Mouse (Mus musculus) midbrain, embryonic 14.5 days (tissue): ENCODE results near the gene Gjb5. TPM values are rescaled to one million over a fixed set of nuclear protein-coding genes. Genes with fewer than 3 reads are reported as not detected.

Experiments
- ATAC-seq: fragments of 200-750 bp; cut with Nextera tagmentation; 2 replicates; pipeline ENCODE4 v1.8.0; 2017; ENCODE audit warnings: moderate number of reproducible peaks, moderate library complexity; ENCODE audit not compliant: low FRiP score, low TSS enrichment
- DNase-seq: peaks from one replicate; pipeline ENCODE4 v3.0.0-alpha.2; 2015
- H3K27ac ChIP-seq: fragments of 300-500 bp; sonication (generic); replicated peaks from 2 replicates; pipeline ENCODE4 v1.5.1; 2014; ENCODE audit warnings: mild to moderate bottlenecking, low read depth, low read length, moderate library complexity
- H3K27me3 ChIP-seq: fragments of 300-500 bp; sonication (generic); 2 replicates; pipeline ENCODE4 v1.6.1; 2014; ENCODE audit warnings: low read length, control low read depth, mixed read lengths; ENCODE audit not compliant: control insufficient read depth, insufficient read depth
- H3K36me3 ChIP-seq: fragments of 300-500 bp; sonication (generic); 2 replicates; pipeline ENCODE4 v1.6.1; 2014; ENCODE audit warnings: low read length, control low read depth; ENCODE audit not compliant: control insufficient read depth, insufficient read depth
- H3K4me1 ChIP-seq: fragments of 300-500 bp; sonication (generic); 2 replicates; pipeline ENCODE4 v1.6.1; 2014; ENCODE audit warnings: mild to moderate bottlenecking, antibody characterized with exemption, low read length, control low read depth; ENCODE audit not compliant: control insufficient read depth, insufficient read depth
- H3K4me2 ChIP-seq: fragments of 300-500 bp; sonication (generic); 2 replicates; pipeline ENCODE4 v1.6.1; 2014; ENCODE audit warnings: mild to moderate bottlenecking, low read length, moderate library complexity
- H3K4me3 ChIP-seq: fragments of 300-500 bp; sonication (generic); replicated peaks from 2 replicates; pipeline ENCODE4 v1.5.1; 2014; ENCODE audit warnings: low read depth, low read length
- H3K9ac ChIP-seq: fragments of 300-500 bp; sonication (generic); replicated peaks from 2 replicates; pipeline ENCODE4 v1.6.1; 2014; ENCODE audit warnings: mild to moderate bottlenecking, low read length, moderate library complexity
- H3K9me3 ChIP-seq: fragments of 300-500 bp; sonication (generic); 2 replicates; pipeline ENCODE4 v1.6.1; 2016; ENCODE audit warnings: low read length, control low read depth, mixed read lengths; ENCODE audit not compliant: control insufficient read depth
- WGBS: fragments of 180-500 bp; shearing (Covaris S2); extraction: QIAGEN DNeasy Blood & Tissue Kit; methylation state at CpG from one replicate; pipeline ENCODE4 v1.1.7; 2014; 5-methylcytosine and 5-hydroxymethylcytosine counted together
- polyA plus RNA-seq: library from polyadenylated mRNA; unstranded; fragments of >200 nt; fragmentation: Nextera tagmentation; extraction: Ambion mirVana; gene quantifications from 2 replicates; pipeline ENCODE4 v1.2.1, GENCODE M21; 2014

Gene Gjb5
- polyA plus RNA-seq, result not detected in 2 replicates

DNA sequence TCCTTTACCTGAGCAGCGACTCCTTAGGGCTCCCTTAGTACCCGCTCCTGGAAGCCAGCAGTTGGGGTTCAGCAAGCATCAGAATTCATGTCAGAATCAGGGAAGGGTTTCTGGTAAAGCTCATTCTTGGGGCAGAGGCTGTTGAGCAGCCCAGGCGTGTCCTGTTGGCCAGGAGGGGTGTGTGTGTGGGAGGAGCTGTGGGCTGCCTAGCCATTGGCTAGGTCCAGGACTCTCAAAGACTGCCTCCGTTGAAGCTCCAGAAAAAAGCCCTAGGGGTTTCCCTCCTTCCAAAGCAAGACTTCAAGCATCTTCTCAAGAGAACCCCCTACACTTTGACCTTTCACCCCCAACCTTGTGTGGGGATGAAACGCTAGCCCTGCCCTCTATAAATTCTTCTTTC lies at the start of gene Gjb5:
Gene Gjb5, minus strand, starts transcription at position 164 of the 400 bp plus-strand sequence.
- DNase-seq (no peak), ATAC-seq (no peak)
- Histone ChIP-seq H3K4me2 (no peak within 1 kb of the TSS), H3K27me3 (no peaks in the 10 kb centered on the region), H3K27ac (no peak within 1 kb of the TSS), H3K36me3 (no peaks in the 10 kb centered on the region), H3K9me3 (no peaks in the 10 kb centered on the region), H3K9ac (no peak within 1 kb of the TSS), H3K4me3 (no peak within 1 kb of the TSS), H3K4me1 (0 out of 2 replicates have a peak, but pooled peaks cover 3% of the 10 kb centered on the region)
- WGBS, result 28% methylated on average over 5 of the region's 5 CpGs

DNA sequence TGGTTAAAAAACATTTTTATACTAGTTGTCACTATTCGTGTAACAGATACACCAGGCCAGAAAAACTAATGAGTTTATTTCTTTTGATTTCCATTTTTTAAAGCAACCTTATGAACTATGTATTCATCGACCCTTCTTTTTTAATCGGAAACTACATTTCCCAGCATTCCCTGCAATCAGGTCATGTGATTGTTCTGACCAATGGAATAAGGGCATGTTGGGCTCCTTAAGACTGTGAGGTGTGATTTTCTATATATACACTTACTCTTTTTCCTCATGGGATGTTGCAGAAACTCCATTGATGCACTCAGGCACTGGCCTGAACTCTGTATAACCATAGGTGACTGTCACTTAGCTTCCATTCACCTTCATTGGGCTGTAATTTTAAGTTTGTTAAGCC lies 44.6 kb upstream of the Gjb5 start:
- no peaks in the 10 kb centered on the region for H3K36me3 ChIP-seq
- H3K27ac ChIP-seq, result no peak overlapping the region
- H3K9ac ChIP-seq, result no peak overlapping the region
- 56% methylated on average over 3 of the region's 3 CpGs for WGBS
- no peak overlapping the region for H3K4me2 ChIP-seq
- 0 out of 2 replicates have a peak, but pooled peaks cover 3% of the 10 kb centered on the region for H3K4me1 ChIP-seq
- no peak for ATAC-seq
- no peak overlapping the region for H3K4me3 ChIP-seq
- DNase-seq, result peak; percentile 81
- no peaks in the 10 kb centered on the region for H3K9me3 ChIP-seq
- H3K27me3 ChIP-seq, result no peaks in the 10 kb centered on the region

DNA sequence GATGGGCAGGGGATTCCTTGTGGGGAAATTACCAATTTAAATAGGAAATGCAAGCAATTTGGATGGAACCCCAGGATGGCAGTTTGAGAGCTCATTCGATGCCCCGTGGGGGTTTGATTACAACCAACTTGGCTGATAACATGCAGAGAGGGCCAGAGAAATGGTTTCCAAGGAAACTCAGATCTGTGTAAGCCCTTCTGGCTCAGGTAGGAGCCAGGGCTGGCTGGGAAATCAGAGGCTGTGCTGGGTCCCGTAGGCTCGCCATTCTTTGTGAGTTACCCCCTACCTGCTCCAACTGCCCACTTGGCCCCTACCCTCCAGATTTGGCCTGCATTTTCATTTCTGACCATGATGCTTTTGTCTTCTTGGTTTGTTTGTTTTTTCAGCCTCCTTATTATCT lies 44.2 kb upstream of the Gjb5 start:
- Histone ChIP-seq H3K4me1 (0 out of 2 replicates have a peak, but pooled peaks cover 3% of the 10 kb centered on the region), H3K36me3 (no peaks in the 10 kb centered on the region), H3K9ac (no peak overlapping the region), H3K27me3 (no peaks in the 10 kb centered on the region), H3K9me3 (no peaks in the 10 kb centered on the region), H3K4me3 (no peak overlapping the region), H3K4me2 (no peak overlapping the region), H3K27ac (no peak overlapping the region)
- WGBS, result 85% methylated on average over 4 of the region's 4 CpGs
- DNase-seq, result peak; percentile 35
- ATAC-seq, result no peak

DNA sequence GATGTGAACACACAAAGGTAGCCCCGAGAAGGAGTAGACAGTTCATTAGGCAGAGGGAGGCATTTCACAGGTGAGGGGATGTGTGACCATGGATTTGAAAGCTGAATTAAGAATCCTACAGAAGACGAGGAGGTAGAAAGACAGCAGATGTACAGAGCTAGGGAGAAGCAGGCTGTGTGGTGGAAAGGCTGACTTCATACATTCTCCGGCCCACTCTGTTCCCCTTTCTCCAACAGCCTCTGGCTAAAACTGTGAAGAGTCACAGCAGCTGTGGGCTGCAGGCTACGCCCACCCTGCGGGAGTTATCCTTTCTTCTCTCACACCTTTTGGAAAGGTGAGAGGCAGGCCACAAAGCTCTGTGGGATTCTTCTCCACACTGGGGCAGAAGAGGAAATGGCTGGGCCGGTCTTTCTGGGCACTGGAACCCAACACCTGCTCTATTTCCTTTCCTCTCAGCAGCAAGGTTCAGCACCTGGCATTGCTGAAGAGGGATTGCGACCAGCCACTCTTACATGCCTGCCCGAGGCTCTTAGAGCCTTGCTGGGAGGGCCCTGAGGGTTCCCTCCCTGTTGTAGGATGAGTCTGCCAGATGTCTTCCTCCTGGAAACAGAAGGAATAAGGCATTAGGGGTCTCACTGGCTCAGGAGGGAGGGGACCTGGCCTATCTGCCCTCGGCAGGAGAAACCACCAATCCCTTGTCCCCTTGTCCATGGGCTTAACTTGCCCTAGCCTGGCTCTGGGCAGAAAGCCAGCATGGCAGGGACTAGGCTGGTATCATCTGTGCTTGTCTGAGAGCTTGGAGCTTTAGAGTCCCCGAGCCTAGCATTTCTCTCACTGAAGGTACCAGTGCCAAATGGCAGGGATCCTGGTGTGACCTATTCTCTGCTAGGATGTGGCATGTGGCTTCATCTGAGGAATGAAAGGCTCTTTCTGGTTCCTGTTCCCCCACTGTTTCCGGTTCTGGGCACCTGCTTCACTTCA lies 42.5 kb upstream of the Gjb5 start:
- no peak overlapping the region for H3K27ac ChIP-seq
- peak; percentile 46 for DNase-seq

DNA sequence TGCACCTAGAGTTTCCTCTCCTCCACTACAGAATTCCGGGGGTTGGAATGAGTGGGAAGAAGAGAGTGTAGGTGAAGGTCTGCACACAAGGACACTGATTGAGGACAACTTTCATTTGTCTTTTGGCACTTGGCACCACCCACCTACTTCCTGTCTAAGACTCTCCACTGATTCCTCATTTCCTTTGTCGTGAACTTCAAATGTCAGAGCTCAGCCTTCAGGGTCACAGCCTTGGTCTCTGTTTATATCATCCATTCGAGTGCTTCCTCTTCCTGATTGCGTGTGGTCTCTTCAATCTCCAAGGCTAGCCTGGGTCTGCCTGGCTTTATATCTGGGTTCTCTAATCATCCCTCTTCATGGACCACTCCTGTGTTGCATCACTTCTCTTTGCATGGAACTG lies 37.6 kb upstream of the Gjb5 start:
- Histone ChIP-seq H3K4me1 (0 out of 2 replicates have a peak, but pooled peaks cover 2% of the 10 kb centered on the region), H3K4me3 (no peak overlapping the region), H3K4me2 (no peak overlapping the region), H3K27ac (no peak overlapping the region), H3K27me3 (no peaks in the 10 kb centered on the region), H3K9me3 (no peaks in the 10 kb centered on the region), H3K36me3 (no peaks in the 10 kb centered on the region), H3K9ac (no peak overlapping the region)
- DNase-seq, result no peak
- ATAC-seq, result no peak
- 87% methylated on average over 4 of the region's 4 CpGs for WGBS

More for the DNA sequence above, 42.5 kb upstream of the Gjb5 start:
- Histone ChIP-seq H3K4me2 (no peak overlapping the region), H3K9ac (no peak overlapping the region), H3K4me3 (no peak overlapping the region), H3K27me3 (no peaks in the 10 kb centered on the region), H3K36me3 (no peaks in the 10 kb centered on the region), H3K4me1 (0 out of 2 replicates have a peak, but pooled peaks cover 3% of the 10 kb centered on the region), H3K9me3 (no peaks in the 10 kb centered on the region)
- WGBS, result 76% methylated on average over 11 of the region's 11 CpGs
- no peak for ATAC-seq

DNA sequence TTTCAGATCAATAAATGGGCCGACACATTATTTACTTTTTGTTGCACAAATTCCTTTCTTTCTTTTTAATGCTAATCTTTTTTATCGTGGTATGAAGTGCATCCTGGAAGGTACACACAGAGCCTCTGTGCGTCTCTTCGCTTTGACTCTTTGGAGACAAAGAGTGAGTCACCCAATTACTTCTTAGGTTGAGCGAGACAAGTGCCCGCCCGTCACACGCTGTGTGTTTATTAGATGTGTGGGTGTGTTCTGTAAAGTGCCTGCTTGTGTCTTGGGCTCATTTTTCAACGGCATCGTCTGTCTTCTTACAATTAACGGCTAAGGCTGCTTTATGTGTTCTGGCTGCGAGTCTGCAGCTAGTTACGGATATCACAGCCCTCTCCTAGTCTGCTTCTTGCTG lies 31.7 kb upstream of the Gjb5 start:
- DNase-seq, result no peak
- Histone ChIP-seq H3K9ac (no peak overlapping the region), H3K4me2 (no peak overlapping the region)

DNA sequence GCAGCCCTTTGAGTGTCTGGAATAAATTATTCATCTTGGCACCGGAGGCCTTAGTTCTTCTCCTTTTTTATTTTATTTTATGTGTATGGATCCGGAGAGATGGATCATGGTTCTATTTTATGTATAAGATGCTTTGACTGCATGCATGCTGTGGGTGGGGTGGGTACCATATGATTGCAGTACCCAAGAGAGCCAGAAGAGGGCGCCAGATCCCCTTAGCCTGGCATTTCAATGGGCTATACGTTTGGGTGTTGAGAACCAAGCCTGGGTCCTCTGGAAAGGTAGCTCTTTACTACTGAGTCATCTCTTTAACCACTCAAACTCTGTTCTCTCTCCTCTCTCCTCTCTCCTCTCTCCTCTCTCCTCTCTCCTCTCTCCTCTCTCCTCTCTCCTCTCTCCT lies 19.4 kb upstream of the Gjb5 start:
- DNase-seq, result no peak
- 35% methylated on average over 4 of the region's 4 CpGs for WGBS

More for the DNA sequence above, 31.7 kb upstream of the Gjb5 start:
- no peaks in the 10 kb centered on the region for H3K4me1 ChIP-seq
- ATAC-seq, result no peak
- no peaks in the 10 kb centered on the region for H3K27me3 ChIP-seq
- WGBS, result 69% methylated on average over 13 of the region's 13 CpGs
- H3K27ac ChIP-seq, result no peak overlapping the region
- no peaks in the 10 kb centered on the region for H3K36me3 ChIP-seq
- no peak overlapping the region for H3K4me3 ChIP-seq
- H3K9me3 ChIP-seq, result no peaks in the 10 kb centered on the region

DNA sequence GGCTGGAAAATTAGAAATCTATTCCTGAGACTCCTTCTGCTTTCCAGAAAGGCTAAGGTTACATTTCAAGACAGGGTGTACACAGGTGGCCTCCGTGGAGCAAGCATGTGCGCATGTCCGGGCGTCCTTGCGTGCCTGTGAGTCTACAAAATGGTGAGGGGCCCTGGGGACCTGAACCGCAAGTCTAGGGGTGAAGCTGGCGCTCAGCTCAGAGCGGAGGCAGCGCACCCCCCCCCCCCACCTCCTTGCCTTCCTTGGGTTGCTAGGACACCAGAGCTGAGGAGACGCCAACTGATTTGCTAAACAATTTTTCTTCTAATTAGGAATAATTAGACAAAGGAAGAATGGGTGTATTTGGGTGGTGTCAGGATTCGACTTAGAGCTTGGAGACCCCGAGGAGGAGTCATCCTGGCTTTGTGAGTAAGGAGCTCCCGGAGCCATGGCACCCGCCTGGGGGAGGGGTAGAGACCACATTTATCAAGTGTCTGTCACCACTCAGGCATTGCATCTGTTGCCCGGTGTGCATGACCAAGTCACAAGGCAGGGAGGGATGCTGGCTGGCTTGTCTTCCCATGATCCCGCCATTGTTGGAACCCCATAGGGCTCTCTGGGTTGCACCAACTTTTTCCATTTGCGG lies 17.7 kb upstream of the Gjb5 start:
- Histone ChIP-seq H3K4me3 (no peak overlapping the region), H3K36me3 (no peaks in the 10 kb centered on the region), H3K27me3 (no peaks in the 10 kb centered on the region), H3K9ac (no peak overlapping the region), H3K4me2 (no peak overlapping the region), H3K4me1 (no peaks in the 10 kb centered on the region), H3K27ac (no peak overlapping the region), H3K9me3 (no peaks in the 10 kb centered on the region)
- DNase-seq (no peak), ATAC-seq (no peak)
- WGBS, result 79% methylated on average over 17 of the region's 17 CpGs

More for the DNA sequence above, 19.4 kb upstream of the Gjb5 start:
- H3K4me2 ChIP-seq, result no peak overlapping the region
- H3K36me3 ChIP-seq, result no peaks in the 10 kb centered on the region
- no peak overlapping the region for H3K9ac ChIP-seq
- ATAC-seq, result no peak
- no peaks in the 10 kb centered on the region for H3K4me1 ChIP-seq
- H3K27ac ChIP-seq, result no peak overlapping the region
- H3K27me3 ChIP-seq, result no peaks in the 10 kb centered on the region
- H3K9me3 ChIP-seq, result no peaks in the 10 kb centered on the region
- no peak overlapping the region for H3K4me3 ChIP-seq
